Mouse (Mus musculus) neural tube, embryonic 12.5 days (tissue): Measurements from ENCODE around the gene Haao. TPM values are rescaled to one million over a fixed set of nuclear protein-coding genes. Genes with fewer than 3 reads are reported as not detected.

Experiments
- ATAC-seq: fragments of 200-750 bp; cut with Nextera tagmentation; 2 replicates; pipeline ENCODE4 v1.8.0; 2017; ENCODE audit warnings: low read depth, mild to moderate bottlenecking, moderate TSS enrichment, moderate library complexity; ENCODE audit not compliant: low FRiP score
- H3K27ac ChIP-seq: fragments of 300-500 bp; sonication (generic); 2 replicates; pipeline ENCODE4 v1.5.1; 2016
- H3K27me3 ChIP-seq: fragments of 300-500 bp; sonication (generic); replicated peaks from 2 replicates; pipeline ENCODE4 v1.6.1; 2016; ENCODE audit warnings: mild to moderate bottlenecking
- H3K36me3 ChIP-seq: fragments of 300-500 bp; sonication (generic); 2 replicates; pipeline ENCODE4 v1.6.1; 2016; ENCODE audit warnings: mild to moderate bottlenecking
- H3K4me1 ChIP-seq: fragments of 300-500 bp; sonication (generic); 2 replicates; pipeline ENCODE4 v1.6.1; 2016
- H3K4me2 ChIP-seq: fragments of 300-500 bp; sonication (generic); replicated peaks from 2 replicates; pipeline ENCODE4 v1.6.1; 2016; ENCODE audit warnings: mild to moderate bottlenecking
- H3K4me3 ChIP-seq: fragments of 300-500 bp; sonication (generic); 2 replicates; pipeline ENCODE4 v1.5.1; 2016
- H3K9ac ChIP-seq: fragments of 300-500 bp; sonication (generic); 2 replicates; pipeline ENCODE4 v1.6.1; 2016; ENCODE audit warnings: mild to moderate bottlenecking
- H3K9me3 ChIP-seq: fragments of 300-500 bp; sonication (generic); 2 replicates; pipeline ENCODE4 v1.6.1; 2016; ENCODE audit warnings: mild to moderate bottlenecking
- WGBS: fragments of 180-500 bp; shearing (Covaris S2); methylation state at CpG from one replicate; pipeline ENCODE4 v1.1.7; 2016; 5-methylcytosine and 5-hydroxymethylcytosine counted together
- polyA plus RNA-seq: library from polyadenylated mRNA; unstranded; fragments of >200 nt; fragmentation: Nextera tagmentation; extraction: Ambion mirVana; gene quantifications from 2 replicates; pipeline ENCODE4 v1.2.1, GENCODE M21; 2016

Haao gene
- polyA plus RNA-seq, 1 experiment from 2014 or later: not detected

GRCm38 (mm10) chr17:83821876-83822275 lies 25.9 kb downstream of the Haao start:
- no peak overlapping the region for H3K27ac ChIP-seq
- WGBS: 91% methylated on average over 3 of the region's 3 CpGs
- H3K9me3 ChIP-seq: no peaks in the 10 kb centered on the region
- no peak overlapping the region for H3K4me3 ChIP-seq
- H3K4me1 ChIP-seq: peaks cover 12% of the 10 kb centered on the region
- no peak overlapping the region for H3K4me2 ChIP-seq
- no peak overlapping the region for H3K9ac ChIP-seq
- no peaks in the 10 kb centered on the region for H3K27me3 ChIP-seq
- no peaks in the 10 kb centered on the region for H3K36me3 ChIP-seq
- ATAC-seq: no peak

- ATAC-seq: no peak
- Histone ChIP-seq H3K4me3 (no peak overlapping the region), H3K36me3 (no peaks in the 10 kb centered on the region), H3K9ac (no peak overlapping the region), H3K4me1 (peaks cover 12% of the 10 kb centered on the region), H3K27me3 (no peaks in the 10 kb centered on the region), H3K27ac (no peak overlapping the region), H3K4me2 (no peak overlapping the region), H3K9me3 (no peaks in the 10 kb centered on the region)
- 79% methylated on average over 5 of the region's 5 CpGs for WGBS
Observed at GRCm38 (mm10) chr17:83820701-83821100, 27.1 kb downstream of the Haao start.

- peaks cover 12% of the 10 kb centered on the region for H3K4me1 ChIP-seq
- no peak overlapping the region for H3K4me2 ChIP-seq
- ATAC-seq: no peak
- no peak overlapping the region for H3K27ac ChIP-seq
- H3K27me3 ChIP-seq: no peaks in the 10 kb centered on the region
- 72% methylated on average over 8 of the region's 8 CpGs for WGBS
- no peaks in the 10 kb centered on the region for H3K36me3 ChIP-seq
- H3K4me3 ChIP-seq: no peak overlapping the region
- no peaks in the 10 kb centered on the region for H3K9me3 ChIP-seq
- no peak overlapping the region for H3K9ac ChIP-seq
Observed at GRCm38 (mm10) chr17:83819503-83819902, 28.3 kb downstream of the Haao start.

GRCm38 (mm10) chr17:83816996-83817395 lies 30.8 kb downstream of the Haao start:
- no peak for ATAC-seq
- WGBS: 80% methylated on average over 7 of the region's 7 CpGs

GRCm38 (mm10) chr17:83813050-83813449 lies 34.7 kb downstream of the Haao start:
- no peak overlapping the region for H3K9ac ChIP-seq
- no peak overlapping the region for H3K4me2 ChIP-seq
- H3K9me3 ChIP-seq: no peaks in the 10 kb centered on the region
- ATAC-seq: no peak
- WGBS: 90% methylated on average over 4 of the region's 4 CpGs
- H3K4me3 ChIP-seq: no peak overlapping the region
- no peaks in the 10 kb centered on the region for H3K4me1 ChIP-seq
- no peak overlapping the region for H3K27ac ChIP-seq
- no peaks in the 10 kb centered on the region for H3K27me3 ChIP-seq
- H3K36me3 ChIP-seq: peaks cover 15% of the 10 kb centered on the region; the same call in 1 of the 2 replicates

More at GRCm38 (mm10) chr17:83816996-83817395, 30.8 kb downstream of the Haao start:
- H3K27me3 ChIP-seq: no peaks in the 10 kb centered on the region
- H3K27ac ChIP-seq: no peak overlapping the region
- H3K4me3 ChIP-seq: no peak overlapping the region
- H3K9ac ChIP-seq: no peak overlapping the region
- H3K4me1 ChIP-seq: peaks cover 12% of the 10 kb centered on the region
- 0 out of 2 replicates have a peak, but pooled peaks cover 3% of the 10 kb centered on the region for H3K36me3 ChIP-seq
- no peak overlapping the region for H3K4me2 ChIP-seq
- no peaks in the 10 kb centered on the region for H3K9me3 ChIP-seq

GRCm38 (mm10) chr17:83812200-83812944 lies 35.4 kb downstream of the Haao start:
- H3K4me3 ChIP-seq: no peak overlapping the region
- H3K4me1 ChIP-seq: no peaks in the 10 kb centered on the region
- H3K9ac ChIP-seq: no peak overlapping the region
- H3K27me3 ChIP-seq: no peaks in the 10 kb centered on the region
- peaks cover 15% of the 10 kb centered on the region; the same call in 1 of the 2 replicates for H3K36me3 ChIP-seq
- no peak overlapping the region for H3K4me2 ChIP-seq
- no peak for ATAC-seq
- 71% methylated on average over 17 of the region's 17 CpGs for WGBS
- no peak overlapping the region for H3K27ac ChIP-seq
- H3K9me3 ChIP-seq: no peaks in the 10 kb centered on the region

- Histone ChIP-seq H3K4me2 (no peak overlapping the region), H3K27me3 (no peaks in the 10 kb centered on the region), H3K9ac (no peak overlapping the region), H3K36me3 (peaks cover 20% of the 10 kb centered on the region; the same call in 1 of the 2 replicates), H3K4me1 (no peaks in the 10 kb centered on the region; the same call in 1 of the 2 replicates), H3K9me3 (no peaks in the 10 kb centered on the region), H3K4me3 (no peak overlapping the region), H3K27ac (no peak overlapping the region)
- no peak for ATAC-seq
- 90% methylated on average over 5 of the region's 5 CpGs for WGBS
Observed at GRCm38 (mm10) chr17:83810285-83810684, 37.5 kb downstream of the Haao start.

GRCm38 (mm10) chr17:83809197-83809829 lies 38.5 kb downstream of the Haao start:
- no peak overlapping the region for H3K4me2 ChIP-seq
- peaks cover 25% of the 10 kb centered on the region for H3K36me3 ChIP-seq
- WGBS: 90% methylated on average over 17 of the region's 17 CpGs
- H3K4me1 ChIP-seq: no peaks in the 10 kb centered on the region; the same call in 1 of the 2 replicates
- H3K27ac ChIP-seq: no peak overlapping the region
- no peak overlapping the region for H3K4me3 ChIP-seq
- no peak for ATAC-seq
- no peaks in the 10 kb centered on the region for H3K9me3 ChIP-seq
- H3K9ac ChIP-seq: no peak overlapping the region
- no peaks in the 10 kb centered on the region for H3K27me3 ChIP-seq

- ATAC-seq: no peak
Observed at GRCm38 (mm10) chr17:83808476-83809098, 39.2 kb downstream of the Haao start.

GRCm38 (mm10) chr17:83807778-83808398 lies 39.9 kb downstream of the Haao start:
- Histone ChIP-seq H3K9me3 (no peaks in the 10 kb centered on the region), H3K36me3 (peaks cover 28% of the 10 kb centered on the region), H3K4me1 (no peaks in the 10 kb centered on the region; the same call in 1 of the 2 replicates), H3K4me2 (no peak overlapping the region), H3K27ac (no peak overlapping the region), H3K27me3 (no peaks in the 10 kb centered on the region), H3K4me3 (no peak overlapping the region), H3K9ac (no peak overlapping the region)
- WGBS: 76% methylated on average over 11 of the region's 11 CpGs
- ATAC-seq: peak; percentile 50; the same call in 1 of the 2 replicates

More at GRCm38 (mm10) chr17:83808476-83809098, 39.2 kb downstream of the Haao start:
- Histone ChIP-seq H3K9ac (no peak overlapping the region), H3K4me2 (no peak overlapping the region), H3K4me3 (no peak overlapping the region), H3K9me3 (no peaks in the 10 kb centered on the region), H3K4me1 (no peaks in the 10 kb centered on the region; the same call in 1 of the 2 replicates), H3K27ac (no peak overlapping the region), H3K36me3 (peaks cover 28% of the 10 kb centered on the region), H3K27me3 (no peaks in the 10 kb centered on the region)
- 89% methylated on average over 12 of the region's 12 CpGs for WGBS

- no peaks in the 10 kb centered on the region; the same call in 1 of the 2 replicates for H3K4me1 ChIP-seq
- ATAC-seq: no peak
- peaks cover 28% of the 10 kb centered on the region for H3K36me3 ChIP-seq
- H3K27ac ChIP-seq: no peak overlapping the region
- no peaks in the 10 kb centered on the region for H3K9me3 ChIP-seq
- no peak overlapping the region for H3K4me2 ChIP-seq
- no peak overlapping the region for H3K9ac ChIP-seq
- WGBS: 89% methylated on average over 7 of the region's 7 CpGs
- no peaks in the 10 kb centered on the region for H3K27me3 ChIP-seq
- H3K4me3 ChIP-seq: no peak overlapping the region
Observed at GRCm38 (mm10) chr17:83807345-83807744, 40.4 kb downstream of the Haao start.

GRCm38 (mm10) chr17:83805078-83805477 lies 42.7 kb downstream of the Haao start:
- H3K4me2 ChIP-seq: no peak overlapping the region
- 76% methylated on average over 9 of the region's 9 CpGs for WGBS

More at GRCm38 (mm10) chr17:83805078-83805477, 42.7 kb downstream of the Haao start:
- H3K36me3 ChIP-seq: peaks cover 16% of the 10 kb centered on the region
- H3K4me3 ChIP-seq: no peak overlapping the region
- no peak overlapping the region for H3K9ac ChIP-seq
- H3K4me1 ChIP-seq: no peaks in the 10 kb centered on the region; the same call in 1 of the 2 replicates
- no peak overlapping the region for H3K27ac ChIP-seq
- no peaks in the 10 kb centered on the region for H3K9me3 ChIP-seq
- ATAC-seq: no peak
- no peaks in the 10 kb centered on the region for H3K27me3 ChIP-seq
